Comparison of ENCODE assay signal across 8 mouse cellular contexts in the genomic region with DNA sequence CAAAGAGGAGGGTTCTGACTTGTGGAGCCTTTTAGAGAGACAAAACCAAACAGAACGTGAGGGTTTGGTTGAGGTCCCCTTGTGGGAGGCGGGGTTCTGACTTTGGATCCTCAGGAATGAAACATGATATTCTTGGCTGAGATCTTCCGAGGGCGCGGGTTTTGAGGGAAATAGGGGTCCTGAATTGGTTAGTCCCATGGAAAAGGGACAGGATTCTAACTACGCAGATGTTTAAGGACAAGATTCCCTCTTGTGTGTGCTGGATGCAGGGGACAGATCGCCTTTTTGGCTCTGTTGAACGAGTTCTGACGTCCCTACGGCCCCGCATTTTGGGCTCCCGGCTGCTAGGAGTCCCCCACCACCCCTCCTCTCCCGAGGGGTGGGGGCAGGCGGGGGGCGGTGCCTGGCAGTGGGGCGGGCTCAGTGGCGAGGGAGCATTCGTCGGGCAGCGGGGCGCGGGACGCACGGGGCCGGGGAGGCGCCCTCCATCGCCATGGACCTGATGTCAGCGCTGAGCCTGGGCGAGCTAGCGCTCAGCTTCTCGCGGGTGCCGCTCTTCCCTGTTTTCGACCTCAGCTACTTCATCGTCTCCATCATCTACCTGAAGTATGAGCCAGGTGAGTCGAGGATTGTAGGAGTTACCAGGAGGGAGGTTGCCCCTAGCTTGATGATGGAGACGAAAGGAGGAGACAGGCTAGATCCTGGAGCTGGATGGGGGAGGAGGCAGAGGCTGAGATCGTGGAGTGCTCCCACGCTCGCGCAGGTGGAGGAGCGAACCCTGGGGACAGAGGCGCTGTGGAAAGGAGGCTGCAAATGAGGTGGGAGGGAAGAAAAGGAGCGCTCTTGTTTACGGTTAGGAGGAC. TPM values are rescaled to one million over a fixed set of nuclear protein-coding genes. Genes with fewer than 3 reads are reported as not detected.
A peak's percentile ranks its signal among the peaks of the same experiment; 100 is the strongest.
DNase-seq lines count a peak whose midpoint lies in the region; ATAC-seq and TF ChIP-seq lines count a peak whose summit lies in the region.

Gene Tmem38a, plus strand, starts transcription at position 445 of the 863 bp plus-strand sequence.

- peaks cover 7 to 20% of the 10 kb centered on the region in 2 experiments for H3K4me1 ChIP-seq in CH12.LX (ENCODE audit: control insufficient read depth in 1 of 2, insufficient read depth in 2 of 2)
- H3K4me1 ChIP-seq in forebrain, embryonic 12.5 days: peaks cover 28% of the 10 kb centered on the region
- H3K4me1 ChIP-seq in heart, embryonic 16.5 days (ENCODE audit: control insufficient read depth, insufficient read depth, low read length): peaks cover 18% of the 10 kb centered on the region
- peaks cover 20% of the 10 kb centered on the region for H3K4me1 ChIP-seq in liver, postnatal 0 days (ENCODE audit: insufficient read depth)
- H3K4me1 ChIP-seq in neural tube, embryonic 14.5 days (ENCODE audit: control insufficient read depth, insufficient read depth, low read length): peaks cover 23% of the 10 kb centered on the region; the same call in 1 of the 2 replicates

- whole genome bisulfite sequencing in forebrain, embryonic 12.5 days: under 1% methylated on average over 43 of the region's 45 CpGs
- under 1% methylated on average over 44 of the region's 45 CpGs for WGBS in heart, embryonic 16.5 days
- WGBS in liver, postnatal 0 days (ENCODE audit: insufficient replicate concordance): under 1% methylated on average over 43 of the region's 45 CpGs
- 1% methylated on average over 45 of the region's 45 CpGs for WGBS in neural tube, embryonic 14.5 days

- TF ChIP-seq EP300 in CH12.LX (IDR thresholded peaks at IDR 0.05; ENCODE audit: low read length): no peak
- TF ChIP-seq EP300 in liver, postnatal 0 days (IDR thresholded peaks at IDR 0.05; ENCODE audit: low read depth): no peak

- no peak for DNase-seq in CH12.LX (ENCODE audit: extremely low read depth)
- peak; percentile 37 for DNase-seq in c-Kit-positive CD71-positive TER-119-negative erythroid progenitor cells, embryonic 14.5 days (ENCODE audit: low read depth)
- DNase-seq in kidney, postnatal 4 days: peak; percentile 84 to 88
- DNase-seq in liver, postnatal 0 days: peak; percentile 80
- peak; percentile 88 for DNase-seq in testis, postnatal 10 days (ENCODE audit: low spot score)

- H3K27ac ChIP-seq in CH12.LX (ENCODE audit: insufficient read depth, low read depth): peak within 1 kb of the TSS; percentile 51
- H3K27ac ChIP-seq in forebrain, embryonic 12.5 days: peak within 1 kb of the TSS; percentile 87
- H3K27ac ChIP-seq in heart, embryonic 16.5 days (ENCODE audit: low read length): peak within 1 kb of the TSS; percentile 99
- H3K27ac ChIP-seq in liver, postnatal 0 days (ENCODE audit: low read depth): peak within 1 kb of the TSS; percentile 97
- peak within 1 kb of the TSS; percentile 91 for H3K27ac ChIP-seq in neural tube, embryonic 14.5 days (ENCODE audit: low read depth, low read length)

- H3K4me2 ChIP-seq in CH12.LX (ENCODE audit: insufficient read depth, low read depth, poor library complexity, severe bottlenecking): peak within 1 kb of the TSS; percentile 98
- H3K4me2 ChIP-seq in forebrain, embryonic 12.5 days: peak within 1 kb of the TSS; percentile 80
- peak within 1 kb of the TSS; percentile 95 for H3K4me2 ChIP-seq in heart, embryonic 16.5 days (ENCODE audit: low read depth, low read length)
- H3K4me2 ChIP-seq in liver, postnatal 0 days (ENCODE audit: low read depth, low read length): peak within 1 kb of the TSS; percentile 92
- peak within 1 kb of the TSS; percentile 96 for H3K4me2 ChIP-seq in neural tube, embryonic 14.5 days (ENCODE audit: low read depth, low read length)

- in situ Hi-C loops in CH12.LX (cut with MboI; ENCODE audit: low pct_ligation_motif_present, low pct_unique_long_range_greater_than_20kb, low sequenced_read_pairs): no loop called here

- peaks cover 28 to 33% of the 10 kb centered on the region in 2 experiments for H3K36me3 ChIP-seq in CH12.LX (replicated peaks in 1 of 2; ENCODE audit: control insufficient read depth in 1 of 2, insufficient read depth in 1 of 2, low read length in 1 of 2)
- peaks cover 26% of the 10 kb centered on the region for H3K36me3 ChIP-seq in forebrain, embryonic 12.5 days (replicated peaks)
- peaks cover 22% of the 10 kb centered on the region for H3K36me3 ChIP-seq in heart, embryonic 16.5 days (ENCODE audit: control insufficient read depth, insufficient read depth)
- peaks cover 31% of the 10 kb centered on the region for H3K36me3 ChIP-seq in liver, postnatal 0 days (replicated peaks; ENCODE audit: insufficient read depth, low read length)
- peaks cover 18% of the 10 kb centered on the region for H3K36me3 ChIP-seq in neural tube, embryonic 14.5 days (ENCODE audit: control insufficient read depth, insufficient read depth, low read length)

- TF ChIP-seq RAD21 in CH12.LX (IDR thresholded peaks at IDR 0.05; ENCODE audit: low read depth, low read length): no peak

- peak; percentile 36; the same call in 1 of the 2 replicates for TF ChIP-seq POLR2A in CH12.LX (IDR thresholded peaks at IDR 0.05; ENCODE audit: low read depth, low read length)

- dilution Hi-C loops in CH12.LX (cut with MboI; ENCODE audit: extremely low pct_ligation_motif_present, extremely low pct_unique_long_range_greater_than_20kb, low sequenced_read_pairs): no loop called here

- peak within 1 kb of the TSS; percentile 62 to 90 (median 68) for H3K4me3 ChIP-seq in CH12.LX (replicated peaks in 1 of 3; ENCODE audit: low read depth in 2 of 3, low read length in 2 of 3, poor library complexity in 1 of 3)
- peak within 1 kb of the TSS; percentile 65 for H3K4me3 ChIP-seq in forebrain, embryonic 12.5 days (replicated peaks)
- peak within 1 kb of the TSS; percentile 85 for H3K4me3 ChIP-seq in heart, embryonic 16.5 days (ENCODE audit: low read length)
- H3K4me3 ChIP-seq in liver, postnatal 0 days (ENCODE audit: low read depth, low read length): peak within 1 kb of the TSS; percentile 67
- H3K4me3 ChIP-seq in neural tube, embryonic 14.5 days (ENCODE audit: low read depth, low read length): peak within 1 kb of the TSS; percentile 65

- peaks cover 8% of the 10 kb centered on the region for H3K79me2 ChIP-seq in CH12.LX (replicated peaks; ENCODE audit: control insufficient read depth, extremely low read depth, insufficient read depth, poor library complexity, severe bottlenecking)

- TF ChIP-seq CTCF in CH12.LX (conservative IDR thresholded peaks at IDR 0.05 in 1 of 2, IDR thresholded peaks at IDR 0.05 in 1 of 2; ENCODE audit: low read depth in 2 of 2, low read length in 2 of 2): no peak
- no peak for TF ChIP-seq CTCF in liver, postnatal 0 days (IDR thresholded peaks at IDR 0.05; ENCODE audit: low read depth)

- H3K27me3 ChIP-seq in CH12.LX (replicated peaks): no peaks in the 10 kb centered on the region
- H3K27me3 ChIP-seq in forebrain, embryonic 12.5 days: no peaks in the 10 kb centered on the region
- H3K27me3 ChIP-seq in heart, embryonic 16.5 days (ENCODE audit: control insufficient read depth, insufficient read depth, low read length): no peaks in the 10 kb centered on the region
- H3K27me3 ChIP-seq in liver, postnatal 0 days (ENCODE audit: insufficient read depth, low read length): no peaks in the 10 kb centered on the region
- no peaks in the 10 kb centered on the region for H3K27me3 ChIP-seq in neural tube, embryonic 14.5 days (ENCODE audit: control insufficient read depth, insufficient read depth, low read length)

- no peaks in the 10 kb centered on the region for H3K9me3 ChIP-seq in CH12.LX (replicated peaks; ENCODE audit: low read length)
- no peaks in the 10 kb centered on the region for H3K9me3 ChIP-seq in forebrain, embryonic 12.5 days
- no peaks in the 10 kb centered on the region for H3K9me3 ChIP-seq in heart, embryonic 16.5 days (replicated peaks; ENCODE audit: control insufficient read depth, low read length)
- H3K9me3 ChIP-seq in liver, postnatal 0 days (ENCODE audit: low read length): no peaks in the 10 kb centered on the region
- H3K9me3 ChIP-seq in neural tube, embryonic 14.5 days (ENCODE audit: control insufficient read depth, low read length): no peaks in the 10 kb centered on the region

- peak within 1 kb of the TSS; percentile 72 for H3K9ac ChIP-seq in CH12.LX (ENCODE audit: insufficient read depth, low read depth)
- peak within 1 kb of the TSS; percentile 63 for H3K9ac ChIP-seq in forebrain, embryonic 12.5 days
- peak within 1 kb of the TSS; percentile 82 for H3K9ac ChIP-seq in heart, embryonic 16.5 days (ENCODE audit: low read length)
- H3K9ac ChIP-seq in liver, postnatal 0 days (replicated peaks): peak within 1 kb of the TSS; percentile 81
- peak within 1 kb of the TSS; percentile 69 for H3K9ac ChIP-seq in neural tube, embryonic 14.5 days (replicated peaks; ENCODE audit: low read depth, low read length)

- peak; percentile 34 for ATAC-seq in forebrain, embryonic 12.5 days (ENCODE audit: low FRiP score)
- ATAC-seq in heart, embryonic 16.5 days (replicated peaks; ENCODE audit: extremely low read depth, insufficient read depth, low FRiP score): peak; percentile 47
- no peak; the same call in 1 of the 2 replicates for ATAC-seq in liver, postnatal 0 days
- peak; percentile 20 for ATAC-seq in neural tube, embryonic 14.5 days (ENCODE audit: low read depth)

TF ChIP-seq in CH12.LX, 34 proteins besides CTCF, POLR2A, EP300 and RAD21:
- TF ChIP-seq MAZ (IDR thresholded peaks at IDR 0.05; ENCODE audit: low read depth, low read length) (peak; percentile 64), RCOR1 (conservative IDR thresholded peaks at IDR 0.05; ENCODE audit: low read depth, low read length) (no peak), ZMIZ1 (IDR thresholded peaks at IDR 0.05; ENCODE audit: low read depth, low read length) (peak; percentile 32; the same call in 1 of the 2 replicates)
TF ChIP-seq in CH12.LX: peak in this region for 2.

RNA-seq across cellular contexts. Expression of gene Tmem38a, which starts in this region (rescaled TPM):
- total RNA-seq in CH12.LX (2012; rRNA removed): 3.1 and 6.2 TPM in 2 replicates
- total RNA-seq in CH12.LX (2014; rRNA removed): 3.3 and 3.8 TPM in 2 replicates
- 3.8 and 4.2 TPM in 2 replicates for polyA plus RNA-seq in CH12.LX (2012; ENCODE audit: insufficient read length, low read depth)
- polyA plus RNA-seq in forebrain, embryonic 12.5 days (2016; fragmentation: Nextera tagmentation; extraction: Ambion mirVana): 10.8 and 12.4 TPM in 2 replicates
- 117 and 125 TPM in 2 replicates for polyA plus RNA-seq in heart, embryonic 16.5 days (2015; fragmentation: Nextera tagmentation; extraction: Ambion mirVana)
- polyA plus RNA-seq in liver, postnatal 0 days (2015; fragmentation: Nextera tagmentation; extraction: Ambion mirVana): 2.3 and 5.8 TPM in 2 replicates
- 27.9 and 31.6 TPM in 2 replicates for polyA plus RNA-seq in neural tube, embryonic 14.5 days (2014; fragmentation: Nextera tagmentation; extraction: Ambion mirVana)
